Mouse (Mus musculus) liver, embryonic 11.5 days (tissue): Measurements from ENCODE around the gene Gm14226. TPM values are rescaled to one million over a fixed set of nuclear protein-coding genes. Genes with fewer than 3 reads are reported as not detected.
"Not testable (repeated sequence)": the region's sequence is repeated elsewhere in the genome, so short reads cannot be mapped to it uniquely, and the experiment has no call there.

Experiments used
- ATAC-seq: fragments of 200-750 bp; cut with Nextera tagmentation; replicated peaks from 2 replicates; pipeline ENCODE4 v1.8.0; 2017; ENCODE audit warnings: moderate number of reproducible peaks, mild to moderate bottlenecking, moderate TSS enrichment, moderate library complexity; ENCODE audit not compliant: low FRiP score
- DNase-seq: peaks from one replicate; pipeline ENCODE4 v3.0.0-alpha.2; 2017; ENCODE audit warnings: low spot score
- H3K27ac ChIP-seq: fragments of 300-500 bp; sonication (generic); 2 replicates; pipeline ENCODE4 v1.5.1; 2014; ENCODE audit warnings: mild to moderate bottlenecking, low read depth, low read length, control low read depth
- H3K27me3 ChIP-seq: fragments of 300-500 bp; sonication (generic); replicated peaks from 2 replicates; pipeline ENCODE4 v1.6.1; 2014; ENCODE audit warnings: low read length, mixed read lengths; ENCODE audit not compliant: control insufficient read depth, insufficient read depth
- H3K36me3 ChIP-seq: fragments of 300-500 bp; sonication (generic); 2 replicates; pipeline ENCODE4 v1.6.1; 2014; ENCODE audit warnings: mild to moderate bottlenecking, low read length, moderate library complexity, mixed read lengths; ENCODE audit not compliant: control insufficient read depth, insufficient read depth
- H3K4me1 ChIP-seq: fragments of 300-500 bp; sonication (generic); replicated peaks from 2 replicates; pipeline ENCODE4 v1.6.1; 2014; ENCODE audit warnings: low read length, mixed read lengths; ENCODE audit not compliant: control insufficient read depth, insufficient read depth
- H3K4me2 ChIP-seq: fragments of 300-500 bp; sonication (generic); 2 replicates; pipeline ENCODE4 v1.6.1; 2014; ENCODE audit warnings: mild to moderate bottlenecking, control low read depth, moderate library complexity
- H3K4me3 ChIP-seq: fragments of 300-500 bp; sonication (generic); 2 replicates; pipeline ENCODE4 v1.5.1; 2014; ENCODE audit warnings: low read depth, low read length, control low read depth
- H3K9ac ChIP-seq: fragments of 300-500 bp; sonication (generic); 2 replicates; pipeline ENCODE4 v1.6.1; 2014; ENCODE audit warnings: low read depth, low read length, control low read depth
- H3K9me3 ChIP-seq: fragments of 300-500 bp; sonication (generic); 2 replicates; pipeline ENCODE4 v1.6.1; 2016; ENCODE audit warnings: low read length, inconsistent platforms, mixed read lengths; ENCODE audit not compliant: control insufficient read depth
- WGBS: fragments of 180-500 bp; shearing (Covaris S2); extraction: QIAGEN DNeasy Blood & Tissue Kit; methylation state at CpG from one replicate; pipeline ENCODE4 v1.1.7; 2014; 5-methylcytosine and 5-hydroxymethylcytosine counted together
- polyA plus RNA-seq: library from polyadenylated mRNA; unstranded; fragments of >200 nt; fragmentation: Nextera tagmentation; extraction: Ambion mirVana; gene quantifications from 2 replicates; pipeline ENCODE4 v1.2.1, GENCODE M21; 2014

Gm14226 gene
- polyA plus RNA-seq, 1 experiment from 2014 or later, result 3.1 TPM

GRCm38 (mm10) chr2:155011086-155011656, 6.9 kb upstream of the Gm14226 start:
- no peak overlapping the region for H3K4me3 ChIP-seq
- H3K9ac ChIP-seq, result no peak overlapping the region
- H3K9me3 ChIP-seq, result no peaks in the 10 kb centered on the region
- no peaks in the 10 kb centered on the region for H3K36me3 ChIP-seq
- H3K4me2 ChIP-seq, result no peak overlapping the region
- H3K4me1 ChIP-seq, result no peaks in the 10 kb centered on the region
- DNase-seq, result no peak
- no peak overlapping the region for H3K27ac ChIP-seq
- peaks cover 3% of the 10 kb centered on the region for H3K27me3 ChIP-seq
- no peak for ATAC-seq
- WGBS, result 20% methylated on average over 3 of the region's 3 CpGs

GRCm38 (mm10) chr2:155012991-155013390, 5.1 kb upstream of the Gm14226 start:
- Histone ChIP-seq H3K27ac (no peak overlapping the region), H3K4me3 (no peak overlapping the region), H3K9ac (no peak overlapping the region), H3K4me1 (no peaks in the 10 kb centered on the region), H3K4me2 (no peak overlapping the region), H3K27me3 (peaks cover 3% of the 10 kb centered on the region), H3K36me3 (no peaks in the 10 kb centered on the region), H3K9me3 (no peaks in the 10 kb centered on the region)
- ATAC-seq, result no peak
- 80% methylated on average over 6 of the region's 6 CpGs for WGBS
- no peak for DNase-seq

- not testable (repeated sequence) for H3K27me3 ChIP-seq, H3K4me2 ChIP-seq, H3K4me3 ChIP-seq, H3K9me3 ChIP-seq, H3K9ac ChIP-seq, DNase-seq, H3K4me1 ChIP-seq, H3K36me3 ChIP-seq, ATAC-seq, H3K27ac ChIP-seq
- 14% methylated on average over 6 of the region's 9 CpGs for WGBS
These were observed 1.3 kb upstream of the Gm14226 start for GRCm38 (mm10) chr2:155016751-155017150.

GRCm38 (mm10) chr2:155018762-155019641, 936 bp downstream of the Gm14226 start:
- Histone ChIP-seq H3K36me3 (no peaks in the 10 kb centered on the region), H3K4me2 (peak overlapping the region; percentile 80), H3K9me3 (no peaks in the 10 kb centered on the region), H3K4me1 (no peaks in the 10 kb centered on the region), H3K27me3 (0 out of 2 replicates have a peak, but pooled peaks cover 3% of the 10 kb centered on the region), H3K9ac (peak overlapping the region; percentile 41), H3K27ac (peak overlapping the region; percentile 36), H3K4me3 (peak overlapping the region; percentile 48)
- WGBS, result under 1% methylated on average over 38 of the region's 38 CpGs
- DNase-seq (peak; percentile 71), ATAC-seq (peak; percentile 90)

- under 1% methylated on average over 22 of the region's 22 CpGs for WGBS
- peak overlapping the region; percentile 41 for H3K9ac ChIP-seq
These were observed 1.6 kb downstream of the Gm14226 start for GRCm38 (mm10) chr2:155019673-155020072.

GRCm38 (mm10) chr2:155020247-155020826, 2.3 kb downstream of the Gm14226 start:
- H3K9ac ChIP-seq, H3K4me1 ChIP-seq, H3K9me3 ChIP-seq, DNase-seq, H3K4me3 ChIP-seq, ATAC-seq, H3K36me3 ChIP-seq, H3K27ac ChIP-seq, H3K4me2 ChIP-seq, H3K27me3 ChIP-seq: not testable (repeated sequence)
- WGBS, result 38% methylated on average over 20 of the region's 20 CpGs

More at GRCm38 (mm10) chr2:155019673-155020072, 1.6 kb downstream of the Gm14226 start:
- Histone ChIP-seq H3K36me3 (no peaks in the 10 kb centered on the region), H3K9me3 (no peaks in the 10 kb centered on the region), H3K4me1 (no peaks in the 10 kb centered on the region), H3K4me3 (peak overlapping the region; percentile 48), H3K27ac (peak overlapping the region; percentile 36), H3K4me2 (peak overlapping the region; percentile 80), H3K27me3 (no peaks in the 10 kb centered on the region)
- ATAC-seq, result peak; percentile 80
- DNase-seq, result peak; percentile 83

- DNase-seq (no peak), ATAC-seq (no peak)
- 67% methylated on average over 7 of the region's 7 CpGs for WGBS
- no peaks in the 10 kb centered on the region for H3K36me3 ChIP-seq
- H3K27me3 ChIP-seq, result peaks cover 4% of the 10 kb centered on the region; the same call in 1 of the 2 replicates
- H3K4me1 ChIP-seq, result 0 out of 2 replicates have a peak, but pooled peaks cover 2% of the 10 kb centered on the region
- no peak overlapping the region for H3K4me3 ChIP-seq
- no peak overlapping the region for H3K27ac ChIP-seq
- no peak overlapping the region for H3K9ac ChIP-seq
- H3K4me2 ChIP-seq, result no peak overlapping the region
- no peaks in the 10 kb centered on the region for H3K9me3 ChIP-seq
These were observed 12.8 kb downstream of the Gm14226 start for GRCm38 (mm10) chr2:155030831-155031230.

GRCm38 (mm10) chr2:155032938-155033710, 15.1 kb downstream of the Gm14226 start:
- Histone ChIP-seq H3K36me3 (no peaks in the 10 kb centered on the region), H3K4me3 (no peak overlapping the region), H3K9ac (no peak overlapping the region), H3K27ac (no peak overlapping the region), H3K4me2 (no peak overlapping the region; the same call in 1 of the 2 replicates), H3K27me3 (peaks cover 4% of the 10 kb centered on the region; the same call in 1 of the 2 replicates), H3K9me3 (no peaks in the 10 kb centered on the region), H3K4me1 (0 out of 2 replicates have a peak, but pooled peaks cover 2% of the 10 kb centered on the region)
- no peak for ATAC-seq
- WGBS, result 36% methylated on average over 19 of the region's 19 CpGs
- no peak for DNase-seq
